Mouse (Mus musculus) myocyte (in vitro differentiated cells): ENCODE measurements around the gene Btbd18. TPM values are rescaled to one million over a fixed set of nuclear protein-coding genes. Genes with fewer than 3 reads are reported as not detected.

ENCODE experiments used
- H3K27me3 ChIP-seq: one replicate; pipeline ENCODE4 v1.6.1; 2011; ENCODE audit not compliant: control insufficient read depth, insufficient read depth, insufficient read length
- H3K36me3 ChIP-seq: one replicate; pipeline ENCODE4 v1.6.1; 2011; ENCODE audit not compliant: control insufficient read depth, insufficient read depth
- H3K4me2 ChIP-seq: one replicate; pipeline ENCODE4 v1.6.1; 2011; ENCODE audit warnings: low read depth, control low read depth
- H3K4me3 ChIP-seq: one replicate; pipeline ENCODE4 v1.5.1; 2011; ENCODE audit warnings: mild to moderate bottlenecking, control low read depth, moderate library complexity
- H3K79me2 ChIP-seq: one replicate; pipeline ENCODE4 v1.6.1; 2011; ENCODE audit not compliant: control insufficient read depth, insufficient read depth
- H3ac ChIP-seq: one replicate; pipeline ENCODE4 v1.6.1; 2011; ENCODE audit not compliant: control insufficient read depth, insufficient read length
- CEBPB ChIP-seq: IDR thresholded peaks from 2 replicates; pipeline ENCODE4 v1.6.1; 2011; ENCODE audit warnings: mild to moderate bottlenecking, moderate library complexity; ENCODE audit not compliant: poor library complexity, insufficient read depth, severe bottlenecking
- E2F4 ChIP-seq: IDR thresholded peaks from one replicate; pipeline ENCODE4 v1.6.1; 2011; ENCODE audit warnings: mild to moderate bottlenecking, control low read depth, moderate library complexity; ENCODE audit not compliant: insufficient read depth
- MAX ChIP-seq: IDR thresholded peaks from one replicate; pipeline ENCODE4 v1.6.1; 2011; ENCODE audit warnings: low read depth, mild to moderate bottlenecking, control low read depth
- MYOD1 ChIP-seq, 3 experiments: IDR thresholded peaks; one replicate each; pipeline ENCODE4 v1.6.1; 2011; ENCODE audit warnings: control low read depth in 2 of 3, low read depth in 2 of 3, mild to moderate bottlenecking in 2 of 3, moderate library complexity in 1 of 3; ENCODE audit not compliant: insufficient read length in 2 of 3, control insufficient read depth in 1 of 3
- MYOG ChIP-seq, 3 experiments: IDR thresholded peaks; one replicate each; pipeline ENCODE4 v1.6.1; 2011; ENCODE audit warnings: control low read depth in 2 of 3, low read depth in 2 of 3, mild to moderate bottlenecking in 2 of 3; ENCODE audit not compliant: insufficient read length in 2 of 3, control insufficient read depth in 1 of 3, insufficient read depth in 1 of 3
- POLR2A ChIP-seq: IDR thresholded peaks from one replicate; pipeline ENCODE4 v1.6.1; 2011; ENCODE audit warnings: low read depth, mild to moderate bottlenecking, control low read depth, moderate library complexity; ENCODE audit not compliant: insufficient read length
- POLR2AphosphoS2 ChIP-seq: IDR thresholded peaks from one replicate; pipeline ENCODE4 v1.6.1; 2011; ENCODE audit warnings: low read depth, control low read depth; ENCODE audit not compliant: insufficient read length
- REST ChIP-seq: IDR thresholded peaks from one replicate; pipeline ENCODE4 v1.6.1; 2011; ENCODE audit warnings: mild to moderate bottlenecking, control low read depth, moderate library complexity; ENCODE audit not compliant: insufficient read depth, insufficient read length
- SRF ChIP-seq: IDR thresholded peaks from one replicate; pipeline ENCODE4 v1.6.1; 2011; ENCODE audit warnings: low read depth; ENCODE audit not compliant: control insufficient read depth, insufficient read length
- TCF12 ChIP-seq: IDR thresholded peaks from one replicate; pipeline ENCODE4 v1.6.1; 2011; ENCODE audit warnings: mild to moderate bottlenecking, control low read depth; ENCODE audit not compliant: poor library complexity, insufficient read depth, severe bottlenecking
- TCF3 ChIP-seq: IDR thresholded peaks from one replicate; pipeline ENCODE4 v1.6.1; 2011; ENCODE audit warnings: low read depth, control low read depth; ENCODE audit not compliant: insufficient read length
- USF1 ChIP-seq: IDR thresholded peaks from one replicate; pipeline ENCODE4 v1.6.1; 2011; ENCODE audit warnings: low read depth, mild to moderate bottlenecking, control low read depth, moderate library complexity
- polyA plus RNA-seq: library from polyadenylated mRNA; unstranded; fragments of >200 nt; fragmentation: generic; extraction: Trizol; gene quantifications from one replicate; pipeline ENCODE4 v1.2.1, GENCODE M21; 2012; ENCODE audit warnings: missing spikeins

Btbd18 gene
- polyA plus RNA-seq, 1 experiment: 0.01 TPM

GRCm38 (mm10) chr2:84627036-84627435, 31.8 kb upstream of the Btbd18 start:
- H3K4me3 ChIP-seq: no peak overlapping the region
- TF ChIP-seq REST (no peak), E2F4 (no peak), SRF (no peak), POLR2A (no peak), MAX (no peak), USF1 (no peak), MYOD1 (IDR thresholded peaks at IDR 0.05; ENCODE audit: control insufficient read depth in 1 of 3, insufficient read length in 2 of 3, low read depth in 2 of 3) (no peak), POLR2AphosphoS2 (no peak), TCF3 (no peak), TCF12 (no peak)
- H3K27me3 ChIP-seq: no peaks in the 10 kb centered on the region
- H3K36me3 ChIP-seq: peaks cover 6% of the 10 kb centered on the region
- peaks cover 100% of the 10 kb centered on the region for H3K79me2 ChIP-seq
- peak overlapping the region; percentile 24 for H3K4me2 ChIP-seq
- no peak overlapping the region for H3ac ChIP-seq

GRCm38 (mm10) chr2:84632001-84632400, 26.9 kb upstream of the Btbd18 start:
- Histone ChIP-seq H3K27me3 (no peaks in the 10 kb centered on the region), H3K4me2 (no peak overlapping the region), H3K36me3 (no peaks in the 10 kb centered on the region), H3ac (no peak overlapping the region), H3K79me2 (peaks cover 94% of the 10 kb centered on the region), H3K4me3 (no peak overlapping the region)
- TF ChIP-seq REST (no peak), MAX (no peak), CEBPB (no peak), POLR2A (no peak), MYOG (IDR thresholded peaks at IDR 0.05; ENCODE audit: control insufficient read depth in 1 of 3, insufficient read depth in 1 of 3, insufficient read length in 2 of 3, low read depth in 2 of 3) (no peak), E2F4 (no peak), TCF3 (no peak), POLR2AphosphoS2 (no peak), MYOD1 (IDR thresholded peaks at IDR 0.05; ENCODE audit: control insufficient read depth in 1 of 3, insufficient read length in 2 of 3, low read depth in 2 of 3) (no peak), SRF (no peak), TCF12 (no peak)

GRCm38 (mm10) chr2:84632999-84633398, 25.9 kb upstream of the Btbd18 start:
- H3K79me2 ChIP-seq: peaks cover 94% of the 10 kb centered on the region
- H3K4me3 ChIP-seq: no peak overlapping the region
- no peaks in the 10 kb centered on the region for H3K27me3 ChIP-seq
- H3K4me2 ChIP-seq: peak overlapping the region; percentile 100
- TF ChIP-seq POLR2AphosphoS2 (no peak), MAX (no peak), REST (no peak), MYOD1 (IDR thresholded peaks at IDR 0.05; ENCODE audit: control insufficient read depth in 1 of 3, insufficient read length in 2 of 3, low read depth in 2 of 3) (no peak), POLR2A (no peak), TCF3 (no peak), TCF12 (no peak), CEBPB (no peak), MYOG (IDR thresholded peaks at IDR 0.05; ENCODE audit: control insufficient read depth in 1 of 3, insufficient read depth in 1 of 3, insufficient read length in 2 of 3, low read depth in 2 of 3) (no peak), USF1 (no peak), SRF (no peak), E2F4 (no peak)
- no peaks in the 10 kb centered on the region for H3K36me3 ChIP-seq
- no peak overlapping the region for H3ac ChIP-seq

GRCm38 (mm10) chr2:84634006-84634405, 24.9 kb upstream of the Btbd18 start:
- Histone ChIP-seq H3K79me2 (peaks cover 94% of the 10 kb centered on the region), H3K27me3 (no peaks in the 10 kb centered on the region), H3K4me2 (peak overlapping the region; percentile 100), H3ac (no peak overlapping the region), H3K36me3 (no peaks in the 10 kb centered on the region), H3K4me3 (peak overlapping the region; percentile 12)
- TF ChIP-seq E2F4 (no peak), USF1 (no peak), POLR2AphosphoS2 (no peak)

GRCm38 (mm10) chr2:84634934-84635482, 23.9 kb upstream of the Btbd18 start:
- TF ChIP-seq REST (no peak), USF1 (no peak), MYOD1 (IDR thresholded peaks at IDR 0.05; ENCODE audit: control insufficient read depth in 1 of 3, insufficient read length in 2 of 3, low read depth in 2 of 3) (peak; percentile 90 to 94 (median 94)), MYOG (IDR thresholded peaks at IDR 0.05; ENCODE audit: control insufficient read depth in 1 of 3, insufficient read depth in 1 of 3, insufficient read length in 2 of 3, low read depth in 2 of 3) (peak in 2 of 3 experiments; percentile 65 to 84), CEBPB (no peak), E2F4 (no peak), POLR2A (peak; percentile 19), MAX (no peak), TCF3 (no peak), SRF (no peak), POLR2AphosphoS2 (no peak), TCF12 (peak; percentile 18)
- no peaks in the 10 kb centered on the region for H3K36me3 ChIP-seq
- H3K27me3 ChIP-seq: no peaks in the 10 kb centered on the region
- peaks cover 94% of the 10 kb centered on the region for H3K79me2 ChIP-seq
- H3ac ChIP-seq: no peak overlapping the region
- H3K4me3 ChIP-seq: peak overlapping the region; percentile 12
- peak overlapping the region; percentile 100 for H3K4me2 ChIP-seq
